Mouse (Mus musculus) heart, postnatal 25 days (tissue): ENCODE measurements at regions not wholly inside any gene's neighbourhood (a gene's known extent, or its start where the extent isn't known, plus 50 kb on each side); places are given as distances from the start of the nearest gene placed in this dataset.

Source experiments
- DNase-seq: peaks from one replicate; pipeline ENCODE4 v3.0.0; 2022; ENCODE audit warnings: low spot score
- intact Hi-C: fragments of 180-260 bp; cut with DNase I; formaldehyde crosslinking; loops from one replicate; pipeline ENCODE4 v1.15.1; 2025

DNA sequence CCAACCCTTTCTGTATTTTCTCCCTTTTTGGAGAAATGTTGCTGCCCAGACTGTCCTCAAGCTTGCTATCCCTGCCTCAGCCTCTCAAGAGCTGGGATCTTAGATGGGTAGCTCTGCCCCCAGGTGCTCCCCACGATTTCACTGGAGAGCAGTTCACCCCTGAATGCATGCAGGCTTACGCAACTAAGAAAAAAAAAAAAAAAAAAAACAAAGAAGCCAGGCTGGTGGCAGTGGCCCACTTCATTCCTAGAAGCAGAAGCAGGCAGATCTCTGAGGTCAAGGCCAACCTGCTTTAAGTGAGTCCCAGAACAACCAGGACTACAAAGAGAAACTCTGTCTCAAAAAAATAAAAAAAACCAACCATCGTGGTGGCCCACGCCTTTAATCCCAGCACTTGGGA, 51.2 kb upstream of the Fbxo11 start:
- no peak for DNase-seq
- intact Hi-C loops: no loop called here

DNA sequence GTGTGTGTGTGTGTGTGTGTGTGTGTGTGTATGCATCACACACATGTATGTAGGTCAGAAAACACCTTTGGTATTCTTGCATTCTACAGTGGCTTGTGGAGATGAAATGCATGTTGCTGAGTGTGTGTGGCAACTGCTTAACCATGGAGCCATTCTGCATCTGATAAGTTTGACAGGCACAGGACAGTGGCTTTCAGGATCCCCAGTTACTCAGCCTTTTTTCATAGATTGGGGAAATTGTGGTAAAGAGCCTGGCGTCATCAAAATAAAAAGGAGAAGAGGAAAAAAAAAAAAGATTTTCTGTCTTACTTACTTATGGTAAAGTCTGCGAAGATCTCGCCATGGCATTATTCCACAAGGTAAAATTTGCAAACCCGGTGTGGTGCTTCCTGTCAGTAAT, 53.6 kb upstream of the Fbxo11 start:
- intact Hi-C loops: no loop called here
- no peak for DNase-seq

DNA sequence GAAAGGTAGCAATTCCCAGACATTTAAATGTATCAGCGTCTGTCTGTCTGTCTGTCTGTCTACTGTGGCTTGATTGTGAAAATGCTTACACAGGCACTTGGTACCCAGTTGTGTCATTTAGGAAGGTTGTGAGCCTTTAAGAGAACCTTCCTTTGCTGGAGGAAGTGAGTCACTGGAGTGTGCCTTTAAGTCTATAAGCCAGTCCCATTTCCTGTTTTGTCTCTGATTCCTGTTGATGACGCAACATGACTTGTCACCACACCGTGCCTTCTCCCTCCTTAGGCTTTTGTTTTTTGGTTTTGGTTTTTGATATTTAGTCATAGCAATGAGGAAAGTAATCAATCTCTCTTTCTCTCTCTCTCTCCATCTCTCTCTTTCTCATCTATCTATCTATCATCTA, 58.6 kb upstream of the Fbxo11 start:
- DNase-seq: no peak
- intact Hi-C loops: no loop called here

DNA sequence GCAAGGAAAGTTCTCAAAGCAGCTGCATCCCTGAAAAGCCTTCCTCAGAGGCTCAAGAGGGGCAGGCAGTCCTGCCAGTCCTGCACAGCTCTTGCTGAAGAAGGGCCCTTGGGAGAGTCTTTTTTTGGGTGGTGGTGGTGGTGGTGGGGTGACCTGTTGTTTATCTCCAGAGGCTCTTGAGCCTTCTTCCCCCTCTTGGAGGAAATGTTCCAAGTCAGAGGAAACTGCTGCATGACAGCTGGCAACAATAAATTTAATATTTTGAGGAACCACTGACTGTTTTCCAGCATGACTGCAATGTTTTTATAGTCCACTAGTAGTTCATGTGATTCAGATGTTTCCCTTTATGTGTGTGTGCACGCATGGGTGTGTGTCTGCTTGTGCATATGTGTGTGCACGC, 62.0 kb upstream of the Fbxo11 start:
- no peak for DNase-seq

DNA sequence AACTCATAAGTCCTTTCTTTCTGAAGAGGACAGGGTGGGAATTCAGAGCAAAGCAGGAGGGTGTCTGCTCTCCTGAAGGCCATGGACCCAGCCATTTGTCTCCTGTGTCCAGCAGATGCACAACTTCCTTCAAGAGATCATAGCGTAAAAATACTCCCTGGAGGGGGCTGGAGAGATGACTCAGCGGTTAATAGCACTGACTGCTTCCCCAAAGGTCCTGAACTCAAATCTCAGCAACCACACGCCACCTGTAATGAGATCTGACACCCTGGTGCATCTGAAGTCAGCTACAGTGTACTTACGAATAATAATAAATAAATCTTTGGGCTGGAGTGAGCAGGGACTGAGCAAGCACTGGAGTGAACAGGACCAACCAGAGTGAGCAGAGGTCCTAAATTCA, 66.2 kb upstream of the Fbxo11 start:
- intact Hi-C loops: no loop called here
- no peak for DNase-seq

More for the DNA sequence above, 62.0 kb upstream of the Fbxo11 start:
- intact Hi-C loops: no loop called here

DNA sequence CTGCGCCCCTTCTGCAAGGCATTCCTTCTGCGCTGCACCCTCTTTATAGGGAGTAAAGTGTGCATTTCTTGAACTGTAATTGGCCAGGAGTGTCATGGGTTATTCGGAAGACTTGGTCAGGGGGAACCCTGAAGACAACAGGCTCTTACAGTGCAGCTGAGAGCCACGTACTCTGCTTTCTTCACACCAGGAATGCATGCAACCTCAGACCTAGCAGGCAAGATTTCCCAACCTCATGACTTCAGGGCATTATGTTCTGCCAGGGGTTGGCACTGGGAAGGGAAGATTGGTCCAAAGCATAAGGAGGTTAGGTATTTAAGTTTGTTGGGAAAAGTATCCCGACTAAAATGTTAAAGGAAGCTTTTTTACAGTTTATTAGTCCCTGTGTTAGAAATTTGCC, 66.9 kb upstream of the Fbxo11 start:
- no peak for DNase-seq
- intact Hi-C loops: no loop called here

DNA sequence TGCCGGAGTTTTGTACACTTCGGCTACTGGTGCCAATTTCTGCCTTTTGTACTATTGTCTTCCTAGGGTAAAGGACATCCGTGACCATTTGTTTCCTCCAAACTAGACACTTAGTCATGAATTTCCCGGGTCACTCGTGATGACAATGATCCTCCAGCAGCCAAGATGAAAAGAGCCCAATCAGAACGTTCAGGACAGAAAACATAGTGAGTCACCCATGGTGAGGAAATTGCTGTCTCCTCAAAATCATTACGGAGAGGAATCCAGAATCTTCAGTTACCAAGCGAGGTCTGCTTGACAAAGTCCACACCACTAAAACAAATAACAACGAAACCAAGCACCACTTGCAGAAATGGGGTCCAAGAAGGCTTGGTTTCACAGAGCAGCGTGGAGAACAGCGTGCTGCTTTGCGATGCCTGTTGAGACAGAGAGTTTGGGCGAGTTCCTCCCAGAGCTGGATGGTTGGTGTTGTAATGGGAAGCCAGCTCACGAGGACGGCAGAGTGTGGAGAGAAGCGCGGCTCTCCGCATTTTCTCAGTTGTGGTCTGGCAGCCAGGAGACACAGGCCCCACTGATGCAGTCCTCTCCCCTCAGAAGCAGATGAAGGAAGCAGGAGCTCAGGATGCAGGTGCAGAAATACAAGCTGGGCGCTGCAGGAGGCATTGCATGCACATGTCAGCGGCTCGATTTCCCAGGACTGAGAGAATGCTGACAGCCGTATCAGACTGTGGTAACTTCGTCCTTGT, 67.7 kb upstream of the Fbxo11 start:
- intact Hi-C loops: no loop called here
- no peak for DNase-seq

DNA sequence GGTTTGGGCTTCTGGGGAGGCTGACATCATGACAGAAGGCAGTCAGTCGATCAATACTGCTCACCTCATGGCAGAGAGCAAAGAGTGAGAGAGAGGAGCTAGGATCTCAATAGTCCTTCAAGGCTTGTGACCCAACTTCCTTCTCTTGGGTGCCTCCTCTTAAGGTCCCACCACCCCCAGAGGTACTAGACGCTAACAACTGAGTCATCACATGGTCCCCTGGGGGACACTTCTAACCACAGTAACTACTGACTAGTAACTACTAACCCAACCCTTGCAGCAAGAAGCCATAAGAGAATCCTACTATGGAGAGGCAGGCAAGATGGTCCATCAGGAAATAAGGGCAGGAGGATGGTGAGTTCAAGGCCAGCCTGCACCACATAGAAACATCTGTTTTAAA, 69.5 kb upstream of the Fbxo11 start:
- DNase-seq: no peak
- intact Hi-C loops: no loop called here

DNA sequence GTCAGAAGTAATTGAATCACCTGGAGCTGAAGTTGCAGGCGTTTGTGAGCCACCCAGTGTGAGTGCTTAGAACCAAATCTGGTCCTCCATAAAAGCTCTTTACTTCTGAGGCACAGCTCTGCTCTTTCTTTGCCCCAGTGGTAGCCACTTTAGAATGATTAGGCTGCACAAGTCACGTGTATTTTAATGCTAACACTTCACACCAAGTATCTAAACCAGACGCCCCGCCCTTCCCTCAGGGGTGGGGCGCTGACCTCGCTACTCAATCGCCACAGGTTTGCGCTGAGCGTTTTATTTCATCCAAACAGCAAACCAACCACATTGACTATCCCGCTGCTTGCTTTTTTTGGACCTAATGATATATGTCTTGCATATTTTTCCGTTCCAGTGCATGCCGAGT, 76.4 kb upstream of the Fbxo11 start:
- DNase-seq: no peak
- intact Hi-C loops: no loop called here

DNA sequence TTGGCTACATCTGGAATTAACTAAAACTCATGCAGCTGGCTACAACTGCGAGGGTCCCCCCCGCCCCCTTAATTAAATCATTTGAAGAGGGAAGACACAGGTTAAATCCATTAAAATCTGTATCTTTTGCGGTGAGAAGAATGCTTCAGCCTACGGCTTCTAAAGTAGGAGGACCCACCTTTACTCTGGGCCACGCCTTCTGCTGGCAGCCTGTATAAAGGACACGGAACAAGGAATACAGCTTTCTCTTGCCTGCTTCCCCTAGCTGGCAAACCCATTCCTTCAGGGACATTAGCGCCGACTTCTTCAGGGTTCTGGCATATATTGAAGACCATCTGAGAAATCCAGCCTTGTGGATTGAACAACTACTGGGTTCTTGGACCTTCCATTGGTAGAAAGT, 76.9 kb upstream of the Fbxo11 start:
- intact Hi-C loops: no loop called here

DNA sequence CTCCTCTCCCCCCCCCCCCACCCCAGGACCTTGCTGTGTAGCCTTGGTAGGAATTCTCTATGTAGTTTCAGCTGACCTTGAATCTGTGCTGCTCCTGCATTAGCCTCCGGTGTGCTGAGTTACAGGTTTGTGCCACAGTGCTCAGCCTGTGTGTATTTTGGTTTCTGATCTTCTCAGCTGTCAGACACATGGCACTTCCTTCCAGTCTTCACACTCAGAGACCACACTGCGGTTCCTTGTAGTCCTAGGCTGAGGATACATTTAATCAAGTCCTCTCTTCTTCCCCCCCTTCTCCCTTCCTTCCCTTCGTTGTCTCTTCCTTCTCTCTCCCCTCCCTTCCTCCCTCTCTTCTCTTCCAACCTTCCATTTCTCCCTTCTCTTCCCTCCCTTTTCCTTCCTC, 77.7 kb upstream of the Fbxo11 start:
- DNase-seq: no peak

More for the DNA sequence above, 76.9 kb upstream of the Fbxo11 start:
- DNase-seq: no peak

DNA sequence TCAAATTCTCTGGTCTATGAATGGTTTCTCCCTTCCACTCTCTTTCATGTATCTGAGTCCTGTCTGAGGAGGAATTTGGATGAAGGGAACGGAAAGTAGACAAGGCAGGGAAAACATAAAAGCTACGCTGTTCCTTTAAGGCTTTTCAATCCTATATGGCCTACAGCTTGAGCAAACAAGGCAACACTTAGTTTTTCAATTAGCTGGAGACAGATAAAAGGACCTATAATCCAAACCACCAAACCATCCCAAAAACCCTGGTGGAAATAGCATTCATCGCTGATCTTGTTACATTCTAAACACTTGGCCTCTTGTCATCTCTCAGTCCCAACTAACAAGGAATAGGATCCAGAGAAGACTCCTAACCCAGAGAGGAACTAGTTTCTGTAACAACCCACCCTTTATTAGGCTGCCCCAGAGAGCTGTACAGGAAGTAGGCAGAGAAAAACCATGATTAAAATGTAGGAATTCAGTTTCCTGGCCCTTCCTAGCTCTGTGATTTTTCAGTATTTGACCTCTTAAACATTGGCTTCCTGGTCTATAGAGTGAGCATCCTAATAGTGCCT, 78.4 kb upstream of the Fbxo11 start:
- intact Hi-C loops: no loop called here

More for the DNA sequence above, 77.7 kb upstream of the Fbxo11 start:
- intact Hi-C loops: no loop called here

DNA sequence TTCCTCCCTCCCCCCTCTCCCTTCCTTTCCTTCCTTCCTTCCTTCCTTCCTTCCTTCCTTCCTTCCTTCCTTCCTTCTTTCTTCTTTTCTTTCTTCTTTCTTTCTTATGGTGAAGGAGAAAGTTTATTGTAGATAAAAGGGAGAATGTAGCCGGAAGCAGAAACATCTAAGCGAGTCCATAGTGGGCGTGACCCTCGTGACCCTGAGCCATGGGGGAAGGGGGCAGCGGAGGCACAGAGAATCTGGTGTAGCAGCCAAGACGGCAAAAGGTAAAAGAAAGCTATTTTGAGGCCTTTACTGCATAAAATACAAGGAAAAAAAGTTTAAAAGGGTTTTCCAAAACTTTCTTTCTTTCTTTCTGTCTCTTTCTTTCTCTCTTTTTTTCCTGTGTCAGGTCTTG, 93.5 kb upstream of the Fbxo11 start:
- no peak for DNase-seq
- intact Hi-C loops: no loop called here

More for the DNA sequence above, 78.4 kb upstream of the Fbxo11 start:
- DNase-seq: no peak

DNA sequence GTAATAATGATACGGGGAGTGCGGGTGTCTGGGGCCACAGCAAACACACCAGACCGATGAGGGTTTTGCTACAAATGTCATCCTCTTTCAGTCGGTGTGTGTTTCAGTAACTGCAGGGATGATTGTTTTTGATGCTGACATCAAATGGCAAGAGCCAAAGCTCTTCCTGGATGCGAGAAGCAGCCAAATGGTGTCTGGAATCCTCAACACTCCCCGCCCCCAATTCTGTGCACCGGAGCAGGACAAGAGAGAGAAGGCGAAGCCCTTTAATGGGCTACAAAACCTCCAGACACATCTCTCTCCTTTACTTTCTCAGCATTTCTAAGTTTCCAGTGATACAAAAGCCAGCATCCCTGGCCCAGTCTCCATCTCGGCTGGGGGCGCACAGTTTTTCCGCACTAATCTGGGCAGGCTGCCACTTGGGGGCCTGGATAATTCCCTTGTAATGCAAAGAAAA, 94.1 kb upstream of the Fbxo11 start:
- intact Hi-C loops: no loop called here
- DNase-seq: no peak

DNA sequence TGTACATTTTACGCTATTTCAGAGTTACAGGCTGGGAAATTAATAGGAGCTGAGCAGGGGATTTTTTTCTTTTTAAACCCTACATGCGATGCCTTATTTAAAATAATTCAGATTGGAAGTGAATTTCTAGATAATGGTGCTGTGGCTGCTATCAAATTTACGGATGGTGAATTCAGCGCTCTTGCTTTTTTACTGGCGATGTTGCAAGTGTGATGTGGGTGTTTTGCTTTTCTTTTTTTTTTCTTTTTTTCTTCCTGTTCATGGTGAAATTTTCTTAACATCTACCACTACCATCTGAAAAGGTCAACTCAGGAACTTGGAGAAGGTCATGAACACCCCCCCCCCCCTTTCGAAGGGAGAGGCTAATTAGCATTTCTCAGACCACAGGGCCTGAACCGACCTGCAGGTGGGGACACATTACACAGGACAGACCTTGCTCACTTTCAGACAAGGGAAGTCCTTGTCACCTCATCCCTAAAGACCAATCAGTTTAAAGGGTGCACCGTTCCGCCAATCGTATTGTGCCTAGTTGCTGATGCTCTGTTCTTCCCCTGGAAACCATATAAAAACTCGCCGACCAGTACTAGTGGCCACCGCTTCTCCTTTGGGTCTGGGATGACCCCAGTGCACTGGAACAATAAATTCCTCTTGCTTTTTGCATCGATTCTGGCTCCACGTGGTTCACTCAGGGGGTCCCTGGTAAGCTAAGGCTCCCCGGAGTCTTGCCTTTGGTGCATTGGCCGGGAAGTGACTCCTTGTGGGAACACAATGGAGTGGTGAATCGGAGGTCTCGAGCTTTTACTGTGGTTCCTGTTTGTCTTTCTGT, 95.0 kb upstream of the Fbxo11 start:
- intact Hi-C loops: no loop called here

DNA sequence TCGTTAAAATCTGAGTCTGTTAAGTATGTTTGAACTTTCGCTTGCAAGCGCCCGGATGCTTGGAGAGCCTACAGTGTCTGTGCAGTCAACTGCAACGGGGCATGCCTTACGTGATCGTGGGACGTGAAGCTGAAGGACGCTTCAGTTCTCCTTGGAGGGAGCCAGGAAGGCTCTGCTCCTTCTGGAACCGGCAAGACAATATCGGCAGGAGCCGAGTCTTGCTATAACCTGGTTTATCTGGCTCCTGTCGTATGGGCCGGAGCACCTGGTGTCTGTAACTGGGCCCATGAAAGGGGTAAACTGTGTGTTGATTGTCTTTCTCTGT, 95.5 kb upstream of the Fbxo11 start:
- intact Hi-C loops: no loop called here

More for the DNA sequence above, 95.0 kb upstream of the Fbxo11 start:
- DNase-seq: no peak

DNA sequence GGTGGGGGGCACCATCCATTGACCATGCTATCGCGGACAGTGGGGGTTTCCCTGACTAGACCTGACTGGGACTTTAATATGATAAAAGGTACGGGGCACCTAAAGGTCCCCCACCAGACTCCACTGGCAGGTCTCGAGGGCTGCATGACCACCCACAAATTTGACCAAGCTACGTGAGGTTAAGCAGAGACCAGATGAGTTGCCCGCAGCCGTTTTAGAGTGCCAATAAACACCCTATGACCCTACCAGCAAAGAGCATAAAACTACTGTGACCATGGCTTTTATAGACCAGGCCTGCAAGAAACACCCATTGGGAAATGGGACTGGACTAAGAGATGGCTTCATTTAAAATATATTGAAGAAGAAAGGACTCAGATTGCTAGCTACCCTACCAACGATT, 96.7 kb upstream of the Fbxo11 start:
- DNase-seq: no peak
- intact Hi-C loops: no loop called here

More for the DNA sequence above, 95.5 kb upstream of the Fbxo11 start:
- no peak for DNase-seq

DNA sequence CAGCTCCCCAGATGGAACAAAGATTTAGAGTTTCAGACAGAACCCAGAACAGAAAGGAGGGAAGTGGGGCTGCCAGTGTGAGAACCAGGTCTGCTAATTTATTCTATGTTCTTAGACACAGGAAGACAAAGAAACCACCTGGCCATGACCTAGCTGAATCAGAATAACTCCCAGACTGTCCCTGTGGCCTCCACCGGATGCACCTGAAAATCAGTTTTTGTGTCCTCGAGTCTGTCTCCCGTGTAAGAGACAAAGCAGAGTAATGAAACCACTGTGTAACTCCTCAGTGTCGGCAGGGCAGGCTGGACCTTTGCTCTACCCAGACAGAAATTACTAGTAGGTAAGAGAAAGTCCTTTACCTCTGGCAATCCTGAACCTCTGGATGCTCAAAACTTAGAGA, 99.7 kb upstream of the Fbxo11 start:
- no peak for DNase-seq
- intact Hi-C loops: no loop called here

DNA sequence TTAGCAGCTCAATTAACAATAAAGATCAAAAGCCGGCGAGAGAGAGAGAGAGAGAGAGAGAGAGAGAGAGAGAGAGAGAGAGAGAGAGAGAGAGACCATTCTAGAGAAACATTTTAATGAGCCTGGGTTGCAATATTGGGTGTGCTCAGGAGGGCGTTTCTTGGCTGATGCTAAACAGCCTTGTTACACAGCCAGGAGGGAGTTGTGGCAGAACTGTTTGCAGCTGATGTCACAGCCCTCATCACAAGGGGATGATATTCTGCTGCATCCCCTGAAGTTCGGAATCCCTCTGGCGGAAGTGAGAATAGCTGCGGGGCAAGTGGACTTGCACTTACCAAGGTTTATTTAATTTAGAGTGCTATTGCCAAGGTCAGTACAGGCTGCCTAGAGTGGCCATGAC, 100.7 kb upstream of the Fbxo11 start:
- no peak for DNase-seq
- intact Hi-C loops: no loop called here

DNA sequence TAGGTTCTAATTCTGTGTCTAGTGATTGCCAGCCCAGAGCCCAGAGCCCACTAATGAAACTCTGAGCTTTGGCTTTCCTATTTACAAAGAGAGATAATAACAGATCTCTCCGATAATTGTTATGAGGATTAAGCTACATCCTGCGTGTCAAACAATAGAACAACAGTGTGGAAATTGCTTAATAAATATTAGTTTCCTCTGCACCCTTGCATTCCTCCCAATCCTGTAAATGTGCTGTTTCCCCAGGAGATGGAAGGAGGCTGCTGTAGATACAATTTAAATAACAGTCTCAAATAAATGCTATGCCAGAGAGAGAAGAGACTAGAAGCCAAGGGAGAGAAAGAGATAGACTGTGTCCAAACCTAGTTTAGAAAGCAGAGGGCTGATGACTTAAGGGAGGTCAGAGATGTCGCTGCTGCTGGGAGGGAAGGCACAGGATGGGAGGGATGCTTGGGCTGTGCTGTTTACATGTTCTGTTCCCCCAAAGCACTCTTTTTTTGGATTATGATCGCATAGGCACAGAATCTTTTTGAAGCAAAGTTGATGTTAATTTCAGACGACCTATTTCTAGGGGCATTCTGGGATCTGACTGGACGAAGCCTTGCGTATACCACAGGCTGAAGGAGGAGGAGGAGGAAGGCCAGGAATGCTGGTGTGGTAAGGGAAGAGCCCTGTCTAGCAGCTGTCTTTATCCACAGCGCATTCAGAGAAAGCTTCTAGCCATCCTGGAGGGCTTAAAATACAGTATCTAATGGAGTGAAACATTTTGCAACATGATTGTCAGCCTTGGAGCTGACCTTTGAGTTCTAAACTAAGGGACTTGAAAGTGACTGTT, 103.4 kb upstream of the Fbxo11 start:
- intact Hi-C loops: no loop called here
- DNase-seq: no peak
